ENCODE assay signal across 11 mouse cellular contexts in the genomic region with DNA sequence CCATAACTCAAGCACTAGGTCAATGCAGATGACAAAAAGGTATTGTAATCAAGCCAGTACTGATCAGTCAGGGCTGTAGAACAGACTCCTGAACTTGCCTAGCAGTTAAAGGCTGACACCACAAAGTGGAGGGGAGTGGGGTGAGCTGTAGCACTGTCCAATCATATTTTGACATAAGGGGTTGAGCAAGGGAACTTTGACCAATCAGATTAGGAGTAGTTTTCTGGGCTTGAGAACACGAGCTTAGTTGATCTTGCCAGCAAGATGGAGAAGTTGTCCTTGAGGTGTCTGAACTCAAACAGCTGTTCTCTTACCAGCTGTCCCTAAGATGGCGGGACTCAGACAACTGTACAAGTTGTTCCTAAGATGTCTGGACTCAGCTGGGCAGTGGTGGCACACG. TPM values are rescaled to one million over a fixed set of nuclear protein-coding genes. Genes with fewer than 3 reads are reported as not detected.
DNase-seq lines count a peak whose midpoint lies in the region; ATAC-seq and TF ChIP-seq lines count a peak whose summit lies in the region.
"Had no signal": no experiment of that assay in that cellular context is flagged by ENCODE, and none has a peak within 500 bp of the region (broad histone marks: within the 10 kb centered on the region; RNA-seq: fewer than 3 reads in every experiment).

No protein-coding gene starts in this region.

- H3K4me3 ChIP-seq in intestine, embryonic 14.5 days (ENCODE audit: low read depth, low read length), result no peak overlapping the region
- no peak overlapping the region for H3K4me3 ChIP-seq in intestine, embryonic 16.5 days (ENCODE audit: low read length)
- peak overlapping the region; percentile 83; the same call in 1 of the 2 replicates for H3K4me3 ChIP-seq in limb, embryonic 15.5 days
- no peak overlapping the region for H3K4me3 ChIP-seq in thymus, adult 2 months (ENCODE audit: control insufficient read depth, insufficient read depth, low read length)

- peak overlapping the region; percentile 72 for H3K4me2 ChIP-seq in intestine, embryonic 14.5 days (ENCODE audit: low read length)
- no peak overlapping the region for H3K4me2 ChIP-seq in intestine, embryonic 16.5 days (ENCODE audit: low read depth, low read length)
- H3K4me2 ChIP-seq in limb, embryonic 15.5 days, result peak overlapping the region; percentile 88; the same call in 1 of the 2 replicates

- H3K9me3 ChIP-seq in intestine, embryonic 14.5 days (ENCODE audit: control insufficient read depth, low read length), result no peaks in the 10 kb centered on the region
- no peaks in the 10 kb centered on the region for H3K9me3 ChIP-seq in intestine, embryonic 16.5 days (ENCODE audit: control insufficient read depth, low read length)
- H3K9me3 ChIP-seq in limb, embryonic 15.5 days, result no peaks in the 10 kb centered on the region

- peaks cover 61% of the 10 kb centered on the region for H3K36me3 ChIP-seq in intestine, embryonic 14.5 days (ENCODE audit: control insufficient read depth, insufficient read depth, low read length)
- H3K36me3 ChIP-seq in intestine, embryonic 16.5 days (ENCODE audit: control insufficient read depth, insufficient read depth, low read length), result peaks cover 17% of the 10 kb centered on the region
- peaks cover 53% of the 10 kb centered on the region for H3K36me3 ChIP-seq in limb, embryonic 15.5 days
- peaks cover 24% of the 10 kb centered on the region for H3K36me3 ChIP-seq in thymus, adult 2 months (ENCODE audit: control insufficient read depth, insufficient read depth, low read length)

- WGBS in intestine, embryonic 14.5 days, result 76% methylated on average over 3 of the region's 3 CpGs
- WGBS in intestine, embryonic 16.5 days, result 65% methylated on average over 3 of the region's 3 CpGs
- WGBS in limb, embryonic 15.5 days, result 72% methylated on average over 3 of the region's 3 CpGs
- WGBS in thymus, adult 2 months, result 90% methylated on average over 3 of the region's 3 CpGs

- ATAC-seq in intestine, embryonic 14.5 days (replicated peaks; ENCODE audit: low FRiP score, low TSS enrichment, low read depth), result no peak
- ATAC-seq in intestine, embryonic 16.5 days, result no peak
- no peak for ATAC-seq in limb, embryonic 15.5 days (ENCODE audit: insufficient number of reproducible peaks, low FRiP score, low TSS enrichment, low read depth)

- TF ChIP-seq CTCF in thymus, adult 2 months (IDR thresholded peaks at IDR 0.05; ENCODE audit: borderline replicate concordance, control insufficient read depth, extremely low read depth, insufficient read depth, low read length, poor library complexity), result no peak

- no peak for DNase-seq in intestine, embryonic 14.5 days (ENCODE audit: low spot score)
- peak; percentile 49 for DNase-seq in A20 (ENCODE audit: low read depth, low spot score)
- DNase-seq in R1 (ENCODE audit: low read depth, low spot score), result peak; percentile 74
- DNase-seq in right cerebral cortex, adult 2 months (ENCODE audit: low spot score in 2 of 2), result no peak
- no peak for DNase-seq in adrenal gland, postnatal 10 days
- DNase-seq in thymus, adult 2 months, result no peak
- DNase-seq: cerebellum, adult 8-10 months; heart, postnatal 36 days; layer of hippocampus, postnatal 36 days had no signal

- no peak overlapping the region for H3K27ac ChIP-seq in intestine, embryonic 14.5 days (ENCODE audit: low read depth)
- H3K27ac ChIP-seq in intestine, embryonic 16.5 days (ENCODE audit: low read length), result no peak overlapping the region
- H3K27ac ChIP-seq in limb, embryonic 15.5 days, result no peak overlapping the region
- no peak overlapping the region for H3K27ac ChIP-seq in thymus, adult 2 months (ENCODE audit: control insufficient read depth, insufficient read depth, low read length)

- no peak overlapping the region for H3K9ac ChIP-seq in intestine, embryonic 14.5 days (ENCODE audit: low read length)
- H3K9ac ChIP-seq in intestine, embryonic 16.5 days (ENCODE audit: low read depth, low read length), result no peak overlapping the region
- no peak overlapping the region for H3K9ac ChIP-seq in limb, embryonic 15.5 days

- no peak for TF ChIP-seq POLR2A in thymus, adult 2 months (IDR thresholded peaks at IDR 0.05; ENCODE audit: control insufficient read depth, extremely low read depth, insufficient read depth, low read length, poor library complexity)

- no peaks in the 10 kb centered on the region for H3K27me3 ChIP-seq in intestine, embryonic 14.5 days (replicated peaks; ENCODE audit: control insufficient read depth, insufficient read depth, low read length)
- no peaks in the 10 kb centered on the region for H3K27me3 ChIP-seq in intestine, embryonic 16.5 days (replicated peaks; ENCODE audit: control insufficient read depth, insufficient read depth, low read length)
- H3K27me3 ChIP-seq in limb, embryonic 15.5 days, result no peaks in the 10 kb centered on the region
- H3K27me3 ChIP-seq in thymus, adult 2 months (ENCODE audit: control insufficient read depth, insufficient read depth, low read length), result no peaks in the 10 kb centered on the region

- peaks cover 19% of the 10 kb centered on the region for H3K4me1 ChIP-seq in intestine, embryonic 14.5 days (replicated peaks; ENCODE audit: control insufficient read depth, insufficient read depth, low read length)
- peaks cover 11% of the 10 kb centered on the region for H3K4me1 ChIP-seq in intestine, embryonic 16.5 days (ENCODE audit: control insufficient read depth, insufficient read depth, low read length)
- peaks cover 13% of the 10 kb centered on the region for H3K4me1 ChIP-seq in limb, embryonic 15.5 days
- 0 out of 2 replicates have a peak, but pooled peaks cover 3% of the 10 kb centered on the region for H3K4me1 ChIP-seq in thymus, adult 2 months (replicated peaks; ENCODE audit: control insufficient read depth, insufficient read depth, low read length)

RNA-seq across cellular contexts. Expression of a gene that starts 1.0 kb away (rescaled TPM):
- 182 and 207 TPM in 2 replicates for polyA plus RNA-seq in intestine, embryonic 14.5 days (2014; fragmentation: Nextera tagmentation; extraction: Ambion mirVana)
- 128 and 147 TPM in 2 replicates for polyA plus RNA-seq in intestine, embryonic 16.5 days (2015; fragmentation: Nextera tagmentation; extraction: Ambion mirVana)
- polyA plus RNA-seq in limb, embryonic 15.5 days (2015; fragmentation: Nextera tagmentation; extraction: Ambion mirVana), result 139 and 143 TPM in 2 replicates
- total RNA-seq in adrenal gland, postnatal 10 days (2021), result 10 to 100 TPM; 52.6 to 68.5 TPM
- 181 and 227 TPM in 2 replicates for polyA plus RNA-seq in thymus, adult 2 months (2012; rRNA removed)

RNA-seq across cellular contexts. Expression of a gene that starts 1.4 kb away (rescaled TPM):
- 19.1 and 21.7 TPM in 2 replicates for polyA plus RNA-seq in intestine, embryonic 14.5 days (2014; fragmentation: Nextera tagmentation; extraction: Ambion mirVana)
- 16.7 and 17.1 TPM in 2 replicates for polyA plus RNA-seq in intestine, embryonic 16.5 days (2015; fragmentation: Nextera tagmentation; extraction: Ambion mirVana)
- polyA plus RNA-seq in limb, embryonic 15.5 days (2015; fragmentation: Nextera tagmentation; extraction: Ambion mirVana), result 22.8 and 24.3 TPM in 2 replicates
- total RNA-seq in adrenal gland, postnatal 10 days (2021), result 10 to 100 TPM; 19.7 to 31.9 TPM
- polyA plus RNA-seq in thymus, adult 2 months (2012; rRNA removed), result 42.9 and 44.2 TPM in 2 replicates

RNA-seq across cellular contexts. Expression of a gene that starts 12.3 kb away (rescaled TPM):
- polyA plus RNA-seq in intestine, embryonic 14.5 days (2014; fragmentation: Nextera tagmentation; extraction: Ambion mirVana), result 250 and 257 TPM in 2 replicates
- 282 and 303 TPM in 2 replicates for polyA plus RNA-seq in intestine, embryonic 16.5 days (2015; fragmentation: Nextera tagmentation; extraction: Ambion mirVana)
- polyA plus RNA-seq in limb, embryonic 15.5 days (2015; fragmentation: Nextera tagmentation; extraction: Ambion mirVana), result 299 and 325 TPM in 2 replicates
- 100 to 1,000 TPM; 151 to 155 TPM for total RNA-seq in adrenal gland, postnatal 10 days (2021)
- polyA plus RNA-seq in thymus, adult 2 months (2012; rRNA removed), result 78.7 and 92.0 TPM in 2 replicates

RNA-seq across cellular contexts. Expression of a gene that starts 14.0 kb away (rescaled TPM):
- 82.6 and 90.3 TPM in 2 replicates for polyA plus RNA-seq in intestine, embryonic 14.5 days (2014; fragmentation: Nextera tagmentation; extraction: Ambion mirVana)
- polyA plus RNA-seq in intestine, embryonic 16.5 days (2015; fragmentation: Nextera tagmentation; extraction: Ambion mirVana), result 64.5 and 69.2 TPM in 2 replicates
- 73.8 and 74.8 TPM in 2 replicates for polyA plus RNA-seq in limb, embryonic 15.5 days (2015; fragmentation: Nextera tagmentation; extraction: Ambion mirVana)
- 10 to 100 TPM; 30.4 to 33.3 TPM for total RNA-seq in adrenal gland, postnatal 10 days (2021)
- polyA plus RNA-seq in thymus, adult 2 months (2012; rRNA removed), result 106 and 108 TPM in 2 replicates

RNA-seq across cellular contexts. Expression of a gene that starts 14.1 kb away (rescaled TPM):
- polyA plus RNA-seq in intestine, embryonic 14.5 days (2014; fragmentation: Nextera tagmentation; extraction: Ambion mirVana), result 44.4 and 49.0 TPM in 2 replicates
- polyA plus RNA-seq in intestine, embryonic 16.5 days (2015; fragmentation: Nextera tagmentation; extraction: Ambion mirVana), result 29.9 and 33.7 TPM in 2 replicates
- 69.4 and 69.7 TPM in 2 replicates for polyA plus RNA-seq in limb, embryonic 15.5 days (2015; fragmentation: Nextera tagmentation; extraction: Ambion mirVana)
- 10 to 100 TPM; 19.1 to 20.1 TPM for total RNA-seq in adrenal gland, postnatal 10 days (2021)
- 8.9 and 9.2 TPM in 2 replicates for polyA plus RNA-seq in thymus, adult 2 months (2012; rRNA removed)

Comparison
In these comparisons a context has a peak if more than half of its experiments do, and no peak if none do; other contexts are left out.
1. DNase-seq: peak in A20 (single experiment) and R1 (single experiment); none in intestine, embryonic 14.5 days (single experiment), right cerebral cortex, adult 2 months (0 of 2), adrenal gland, postnatal 10 days (single experiment) and thymus, adult 2 months (single experiment).